Mouse (Mus musculus) lung, embryonic 14.5 days (tissue): ENCODE data around the gene Aldh1a1. TPM values are rescaled to one million over a fixed set of nuclear protein-coding genes. Genes with fewer than 3 reads are reported as not detected.

Experiments
- ATAC-seq: fragments of 200-750 bp; cut with Nextera tagmentation; 2 replicates; pipeline ENCODE4 v1.8.0; 2017; ENCODE audit warnings: mild to moderate bottlenecking, moderate TSS enrichment, moderate library complexity; ENCODE audit not compliant: insufficient read depth
- DNase-seq: peaks from one replicate; pipeline ENCODE4 v3.0.0-alpha.2; 2015
- H3K27ac ChIP-seq: fragments of 300-500 bp; sonication (generic); 2 replicates; pipeline ENCODE4 v1.5.1; 2014; ENCODE audit warnings: low read depth, mild to moderate bottlenecking, moderate library complexity
- H3K27me3 ChIP-seq: fragments of 300-500 bp; sonication (generic); 2 replicates; pipeline ENCODE4 v1.6.1; 2014; ENCODE audit warnings: low read length, control low read depth; ENCODE audit not compliant: insufficient read depth
- H3K36me3 ChIP-seq: fragments of 300-500 bp; sonication (generic); 2 replicates; pipeline ENCODE4 v1.6.1; 2014; ENCODE audit warnings: control low read depth; ENCODE audit not compliant: insufficient read depth
- H3K4me1 ChIP-seq: fragments of 300-500 bp; sonication (generic); 2 replicates; pipeline ENCODE4 v1.6.1; 2014; ENCODE audit warnings: antibody characterized with exemption, control low read depth; ENCODE audit not compliant: insufficient read depth
- H3K4me2 ChIP-seq: fragments of 300-500 bp; sonication (generic); 2 replicates; pipeline ENCODE4 v1.6.1; 2014; ENCODE audit warnings: mild to moderate bottlenecking
- H3K4me3 ChIP-seq: fragments of 300-500 bp; sonication (generic); 2 replicates; pipeline ENCODE4 v1.5.1; 2014; ENCODE audit warnings: low read depth, low read length
- H3K9ac ChIP-seq: fragments of 300-500 bp; sonication (generic); 2 replicates; pipeline ENCODE4 v1.6.1; 2014
- H3K9me3 ChIP-seq: fragments of 300-500 bp; sonication (generic); 2 replicates; pipeline ENCODE4 v1.6.1; 2016; ENCODE audit warnings: low read depth, low read length, control low read depth
- CTCF ChIP-seq: IDR thresholded peaks from 2 replicates; pipeline ENCODE4 v1.5.1; 2016; ENCODE audit warnings: antibody characterized with exemption, low read depth
- WGBS: fragments of 180-500 bp; shearing (Covaris S2); extraction: QIAGEN DNeasy Blood & Tissue Kit; methylation state at CpG from one replicate; pipeline ENCODE4 v1.1.7; 2014; 5-methylcytosine and 5-hydroxymethylcytosine counted together
- polyA plus RNA-seq: library from polyadenylated mRNA; unstranded; fragments of >200 nt; fragmentation: Nextera tagmentation; extraction: Ambion mirVana; gene quantifications from 2 replicates; pipeline ENCODE4 v1.2.1, GENCODE M21; 2014

Aldh1a1 gene
- polyA plus RNA-seq, 1 experiment from 2014 or later: 19.2 TPM

DNA sequence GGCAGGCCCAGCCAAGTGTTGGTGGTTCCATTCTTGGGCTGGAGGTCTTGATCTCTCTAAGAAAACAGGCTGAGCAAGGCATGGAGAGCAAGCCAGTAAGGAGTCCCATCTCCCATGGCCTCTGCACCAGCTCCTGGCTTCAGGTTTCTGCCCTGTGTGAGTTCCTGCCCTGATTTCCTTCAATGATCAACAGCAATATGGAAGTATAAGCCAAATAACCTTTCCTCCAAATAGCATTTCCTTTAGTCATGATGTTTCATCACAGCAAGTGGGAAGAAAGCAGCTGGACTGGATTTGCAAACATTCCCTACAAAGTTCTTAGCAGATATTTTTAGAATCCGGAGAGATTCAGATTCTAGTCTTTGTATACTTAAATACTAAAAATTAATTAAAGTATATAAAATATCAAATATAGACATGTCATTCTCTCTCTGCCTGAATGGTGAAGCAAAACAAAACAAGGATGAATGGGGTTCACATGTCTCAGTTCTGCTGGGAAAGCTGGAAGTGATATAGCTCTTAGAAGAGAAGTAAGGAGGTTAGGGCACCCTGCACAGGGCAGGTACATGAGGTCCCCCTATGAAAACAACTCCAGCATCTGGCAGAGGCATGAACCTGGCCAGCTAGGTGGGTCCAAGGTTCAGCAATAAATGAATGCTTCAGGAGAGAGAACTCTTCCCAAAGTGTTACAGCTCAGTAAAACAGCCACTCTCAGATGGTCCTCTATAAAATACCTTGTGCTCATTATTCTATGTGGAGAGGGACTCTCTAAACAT lies 37.6 kb downstream of the Aldh1a1 start:
- H3K9ac ChIP-seq: no peak overlapping the region
- no peak overlapping the region for H3K4me2 ChIP-seq
- H3K36me3 ChIP-seq: no peaks in the 10 kb centered on the region
- TF ChIP-seq CTCF: no peak
- 53% methylated on average over 1 of the region's 1 CpGs for WGBS
- no peaks in the 10 kb centered on the region for H3K27me3 ChIP-seq
- no peak overlapping the region for H3K4me3 ChIP-seq
- ATAC-seq (no peak), DNase-seq (no peak)
- H3K27ac ChIP-seq: no peak overlapping the region
- no peaks in the 10 kb centered on the region for H3K9me3 ChIP-seq
- no peaks in the 10 kb centered on the region for H3K4me1 ChIP-seq

DNA sequence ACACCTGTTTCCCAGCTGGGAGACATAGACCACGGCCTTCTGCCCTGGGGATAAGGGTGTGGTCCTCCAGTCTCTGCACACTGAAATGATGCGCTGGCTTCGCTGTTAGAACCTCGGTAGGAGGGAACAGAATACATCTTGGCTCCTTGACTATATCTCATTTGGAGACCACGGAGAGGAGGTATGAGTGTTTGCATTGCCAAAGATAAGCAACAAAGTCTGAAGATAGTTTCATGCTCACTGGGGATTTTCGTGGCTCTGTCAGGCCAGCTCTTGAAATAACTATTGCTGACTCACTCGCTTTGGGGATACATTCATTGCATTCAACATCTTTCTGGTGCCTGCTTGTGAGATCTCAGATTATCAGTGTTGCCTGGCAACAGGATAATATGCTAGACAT lies 44.0 kb downstream of the Aldh1a1 start:
- TF ChIP-seq CTCF: no peak
- no peaks in the 10 kb centered on the region for H3K27me3 ChIP-seq
- 50% methylated on average over 7 of the region's 7 CpGs for WGBS
- no peak overlapping the region for H3K4me2 ChIP-seq
- H3K4me1 ChIP-seq: no peaks in the 10 kb centered on the region
- ATAC-seq: no peak
- no peak overlapping the region for H3K4me3 ChIP-seq
- H3K9ac ChIP-seq: no peak overlapping the region
- no peaks in the 10 kb centered on the region for H3K9me3 ChIP-seq
- DNase-seq: no peak
- no peaks in the 10 kb centered on the region for H3K36me3 ChIP-seq
- no peak overlapping the region for H3K27ac ChIP-seq

- Histone ChIP-seq H3K27ac (no peak overlapping the region), H3K4me1 (no peaks in the 10 kb centered on the region), H3K9me3 (no peaks in the 10 kb centered on the region), H3K9ac (no peak overlapping the region), H3K36me3 (no peaks in the 10 kb centered on the region), H3K4me2 (no peak overlapping the region), H3K4me3 (no peak overlapping the region), H3K27me3 (no peaks in the 10 kb centered on the region)
- TF ChIP-seq CTCF: no peak
- no peak for ATAC-seq
- 59% methylated on average over 4 of the region's 4 CpGs for WGBS
- no peak for DNase-seq
These were observed 48.5 kb downstream of the Aldh1a1 start for GRCm38 (mm10) chr19:20541044-20541443.

GRCm38 (mm10) chr19:20541924-20542323 lies 49.4 kb downstream of the Aldh1a1 start:
- 66% methylated on average over 1 of the region's 1 CpGs for WGBS
- no peak overlapping the region for H3K9ac ChIP-seq
- H3K27ac ChIP-seq: no peak overlapping the region
- no peak overlapping the region for H3K4me2 ChIP-seq
- no peak overlapping the region for H3K4me3 ChIP-seq
- TF ChIP-seq CTCF: no peak
- no peaks in the 10 kb centered on the region for H3K4me1 ChIP-seq
- no peaks in the 10 kb centered on the region for H3K9me3 ChIP-seq
- H3K36me3 ChIP-seq: no peaks in the 10 kb centered on the region
- H3K27me3 ChIP-seq: no peaks in the 10 kb centered on the region
- ATAC-seq (no peak), DNase-seq (no peak)

- no peak for DNase-seq
- no peak overlapping the region for H3K4me3 ChIP-seq
- H3K27me3 ChIP-seq: no peaks in the 10 kb centered on the region
- no peaks in the 10 kb centered on the region for H3K9me3 ChIP-seq
- 40% methylated on average over 1 of the region's 1 CpGs for WGBS
- H3K36me3 ChIP-seq: no peaks in the 10 kb centered on the region
- no peak for ATAC-seq
- TF ChIP-seq CTCF: no peak
- no peak overlapping the region for H3K9ac ChIP-seq
- no peak overlapping the region for H3K27ac ChIP-seq
- H3K4me2 ChIP-seq: no peak overlapping the region
- H3K4me1 ChIP-seq: no peaks in the 10 kb centered on the region
These were observed 51.3 kb downstream of the Aldh1a1 start for GRCm38 (mm10) chr19:20543816-20544215.

- H3K9me3 ChIP-seq: no peaks in the 10 kb centered on the region
These were observed 52.4 kb downstream of the Aldh1a1 start for GRCm38 (mm10) chr19:20544941-20545340.

DNA sequence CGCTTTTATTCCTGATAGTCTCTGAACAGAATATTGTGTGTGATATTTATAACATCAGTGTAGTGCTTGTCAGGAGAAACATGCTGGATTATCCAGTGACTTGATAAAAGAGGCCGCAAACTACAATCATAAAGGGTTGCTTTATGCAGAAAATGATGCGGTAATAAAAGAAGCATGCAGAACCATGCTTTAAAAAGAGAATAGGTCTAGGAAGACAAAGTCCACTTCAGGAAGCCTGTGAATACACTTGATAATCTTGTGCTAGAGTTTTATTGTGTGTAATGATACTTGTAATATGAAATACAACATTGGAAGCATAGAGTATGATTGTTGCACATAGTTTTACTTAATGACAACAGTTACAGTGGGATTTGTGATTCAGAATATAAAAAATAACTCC lies 54.5 kb downstream of the Aldh1a1 start:
- ATAC-seq (no peak), DNase-seq (no peak)
- Histone ChIP-seq H3K9ac (no peak overlapping the region), H3K4me2 (no peak overlapping the region), H3K27me3 (no peaks in the 10 kb centered on the region), H3K36me3 (no peaks in the 10 kb centered on the region), H3K4me1 (no peaks in the 10 kb centered on the region), H3K27ac (no peak overlapping the region), H3K9me3 (no peaks in the 10 kb centered on the region), H3K4me3 (no peak overlapping the region)
- no peak for TF ChIP-seq CTCF
- WGBS: 83% methylated on average over 3 of the region's 3 CpGs

More at GRCm38 (mm10) chr19:20544941-20545340, 52.4 kb downstream of the Aldh1a1 start:
- 86% methylated on average over 1 of the region's 1 CpGs for WGBS
- no peaks in the 10 kb centered on the region for H3K36me3 ChIP-seq
- no peaks in the 10 kb centered on the region for H3K4me1 ChIP-seq
- ATAC-seq: no peak
- H3K27me3 ChIP-seq: no peaks in the 10 kb centered on the region
- H3K9ac ChIP-seq: no peak overlapping the region
- no peak overlapping the region for H3K4me2 ChIP-seq
- DNase-seq: no peak
- no peak for TF ChIP-seq CTCF
- H3K4me3 ChIP-seq: no peak overlapping the region
- H3K27ac ChIP-seq: no peak overlapping the region
